Mouse (Mus musculus) bone marrow, adult 2 months (tissue): ENCODE results near the gene Chd3. TPM values are rescaled to one million over a fixed set of nuclear protein-coding genes. Genes with fewer than 3 reads are reported as not detected.

Experiments used
- H3K27ac ChIP-seq: fragments of 200-500 bp; 2 replicates; pipeline ENCODE4 v1.5.1; 2012; ENCODE audit warnings: low read depth, mild to moderate bottlenecking, control low read depth, inconsistent platforms, low read length; ENCODE audit not compliant: control insufficient read depth, poor library complexity, insufficient read depth
- H3K4me1 ChIP-seq: fragments of 200-500 bp; 2 replicates; pipeline ENCODE4 v1.6.1; 2011; ENCODE audit warnings: low read length; ENCODE audit not compliant: control insufficient read depth, insufficient read depth
- H3K4me3 ChIP-seq: fragments of 200-500 bp; replicated peaks from 2 replicates; pipeline ENCODE3; 2011; ENCODE audit warnings: mild to moderate bottlenecking, low read depth, low read length, control low read depth; ENCODE audit not compliant: control insufficient read depth
- POLR2A ChIP-seq: fragments of 200-500 bp; IDR thresholded peaks from 2 replicates; pipeline ENCODE4 v1.6.1; 2011; ENCODE audit warnings: low read depth, mild to moderate bottlenecking, control low read depth, low read length, borderline replicate concordance; ENCODE audit not compliant: control insufficient read depth
- WGBS: fragments of 180-500 bp; shearing (Covaris S2); methylation state at CpG from one replicate; pipeline ENCODE4 v1.1.7; 2018; 5-methylcytosine and 5-hydroxymethylcytosine counted together
- polyA plus RNA-seq: library from polyadenylated mRNA; stranded (reverse); fragments of >200 nt; gene quantifications from 2 replicates; pipeline ENCODE4 v1.2.4, GENCODE M21; 2011; ENCODE audit warnings: low replicate concordance; ENCODE audit not compliant: missing spikeins, insufficient read depth, insufficient read length

Chd3 gene
- polyA plus RNA-seq, 1 experiment = 54.5 TPM

DNA sequence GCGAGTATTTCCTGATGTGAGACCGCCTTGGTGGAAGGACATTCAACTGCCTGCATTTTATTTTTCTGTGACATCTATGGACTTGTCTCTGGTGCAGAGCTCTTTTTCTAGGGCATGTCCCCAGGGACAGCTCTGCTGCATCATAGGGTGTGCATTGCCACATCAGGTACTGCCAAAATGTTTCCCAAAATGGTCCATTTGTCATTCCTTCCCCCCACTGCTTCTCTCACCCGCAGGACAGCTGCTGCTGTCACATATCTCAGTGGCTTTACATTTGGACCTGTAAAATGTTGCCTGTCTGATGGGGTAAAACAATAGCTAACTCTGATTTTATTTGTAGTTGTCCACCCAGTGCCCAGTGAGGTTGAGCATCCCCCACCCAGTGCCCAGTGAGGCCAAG is 73.9 kb downstream of the Chd3 start:
- TF ChIP-seq POLR2A = no peak
- WGBS = 72% methylated on average over 3 of the region's 3 CpGs
- H3K4me3 ChIP-seq = no peak overlapping the region
- H3K4me1 ChIP-seq = no peaks in the 10 kb centered on the region
- H3K27ac ChIP-seq = no peak overlapping the region

Other genes with a start within 250 kb of the Chd3 start
- 1.1 TPM in 1 of 2 replicates, not detected in the other for gene Hes7, start 249.0 kb downstream of the Chd3 start, polyA plus RNA-seq
- not detected in 2 replicates for gene 9130213A22Rik, start 246.8 kb downstream of the Chd3 start, polyA plus RNA-seq
- 0.82 TPM in 1 of 2 replicates, not detected in the other for gene Aloxe3, start 243.5 kb downstream of the Chd3 start, polyA plus RNA-seq
- not detected in 2 replicates for gene Alox12b, start 212.4 kb downstream of the Chd3 start, polyA plus RNA-seq
- gene Alox8, start 171.6 kb downstream of the Chd3 start, polyA plus RNA-seq = not detected in 2 replicates
- gene Gucy2e, start 132.4 kb downstream of the Chd3 start, polyA plus RNA-seq = not detected in 2 replicates
- gene Cntrob, start 45.6 kb downstream of the Chd3 start, polyA plus RNA-seq = 43.7 and 59.8 TPM in 2 replicates
- gene Trappc1, start 45.4 kb downstream of the Chd3 start, polyA plus RNA-seq = 50.7 and 71.7 TPM in 2 replicates
- not detected in 2 replicates for gene Kcnab3, start 43.1 kb downstream of the Chd3 start, polyA plus RNA-seq
- 1.7 TPM in 1 of 2 replicates, not detected in the other for gene Rnf227, start 28.9 kb downstream of the Chd3 start, polyA plus RNA-seq
- 23.1 and 43.9 TPM in 2 replicates for gene Naa38, start 26.1 kb upstream of the Chd3 start, polyA plus RNA-seq
- 5.1 and 9.1 TPM in 2 replicates for gene Cyb5d1, start 26.2 kb upstream of the Chd3 start, polyA plus RNA-seq
- gene Tmem88, start 28.8 kb upstream of the Chd3 start, polyA plus RNA-seq = 1.6 TPM in 1 of 2 replicates, not detected in the other
- gene Kdm6b, start 44.3 kb upstream of the Chd3 start, polyA plus RNA-seq = 13.7 and 29.2 TPM in 2 replicates
- 0.90 and 1.4 TPM in 2 replicates for gene Dnah2, start 179.7 kb upstream of the Chd3 start, polyA plus RNA-seq
- 1.9 and 2.2 TPM in 2 replicates for gene Efnb3, start 190.8 kb upstream of the Chd3 start, polyA plus RNA-seq
- gene Wrap53, start 210.8 kb upstream of the Chd3 start, polyA plus RNA-seq = 28.1 and 36.2 TPM in 2 replicates
- 34.5 and 71.7 TPM in 2 replicates for gene Trp53, start 211.0 kb upstream of the Chd3 start, polyA plus RNA-seq
- 12.1 and 16.9 TPM in 2 replicates for gene Atp1b2, start 236.5 kb upstream of the Chd3 start, polyA plus RNA-seq
- gene Shbg, start 248.5 kb upstream of the Chd3 start, polyA plus RNA-seq = not detected in 2 replicates